Mouse (Mus musculus) ovary, adult 18-20 months (tissue): ENCODE measurements at regions not wholly inside any gene's neighbourhood (a gene's known extent, or its start where the extent isn't known, plus 50 kb on each side); places are given as distances from the start of the nearest gene placed in this dataset.
"Not testable (repeated sequence)": the region's sequence is repeated elsewhere in the genome, so short reads cannot be mapped to it uniquely, and the experiment has no call there.

ENCODE experiments used
- DNase-seq: peaks from one replicate; pipeline ENCODE4 v3.0.0; 2022; ENCODE audit warnings: low spot score, mixed read lengths

DNA sequence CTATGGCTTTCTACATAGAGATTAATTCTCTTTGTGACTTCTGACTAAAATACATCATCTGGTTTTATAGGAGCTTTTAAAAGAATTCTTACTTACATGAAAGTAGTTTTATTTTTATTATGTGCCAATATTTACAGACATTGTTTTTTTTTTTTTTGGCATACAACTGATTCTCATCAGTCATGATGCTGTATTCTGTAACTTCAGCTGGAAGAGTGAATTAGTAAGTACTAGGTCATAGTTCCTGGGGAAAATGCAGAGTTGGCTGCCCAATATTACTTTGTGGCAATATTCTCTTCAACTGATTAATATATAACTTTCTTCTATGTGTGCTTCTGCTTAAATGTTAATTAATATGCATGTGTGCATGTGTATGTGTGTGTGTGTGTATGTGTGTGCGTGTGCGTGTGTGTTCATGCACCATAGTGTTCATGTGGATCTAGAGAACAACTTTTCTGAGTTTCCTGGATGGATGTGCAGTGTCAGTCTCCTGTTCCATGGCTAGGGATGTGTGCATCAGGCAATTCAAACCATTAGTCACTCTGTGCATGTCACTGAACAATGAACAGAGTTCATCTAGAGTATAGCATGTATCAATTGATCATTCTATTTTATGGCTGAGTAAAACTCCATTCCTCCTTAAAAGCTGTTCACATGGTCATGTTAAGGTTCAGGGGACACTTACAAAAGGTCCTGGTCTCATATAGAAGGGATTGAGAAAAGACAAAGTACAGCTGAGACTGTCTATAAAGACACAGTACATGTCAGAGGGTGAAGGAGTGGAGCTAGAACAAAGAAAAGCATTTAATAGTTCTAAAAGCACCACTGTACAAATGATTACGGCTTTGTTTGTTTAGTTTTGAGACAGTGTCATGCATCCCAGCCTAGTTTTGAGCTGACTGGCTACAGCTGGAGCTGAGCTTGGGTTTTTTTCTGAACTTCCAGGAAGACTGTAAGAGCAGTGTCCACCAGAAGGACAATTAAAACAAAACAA is 431.8 kb downstream of the Lmo7 start:
- no peak for DNase-seq

DNA sequence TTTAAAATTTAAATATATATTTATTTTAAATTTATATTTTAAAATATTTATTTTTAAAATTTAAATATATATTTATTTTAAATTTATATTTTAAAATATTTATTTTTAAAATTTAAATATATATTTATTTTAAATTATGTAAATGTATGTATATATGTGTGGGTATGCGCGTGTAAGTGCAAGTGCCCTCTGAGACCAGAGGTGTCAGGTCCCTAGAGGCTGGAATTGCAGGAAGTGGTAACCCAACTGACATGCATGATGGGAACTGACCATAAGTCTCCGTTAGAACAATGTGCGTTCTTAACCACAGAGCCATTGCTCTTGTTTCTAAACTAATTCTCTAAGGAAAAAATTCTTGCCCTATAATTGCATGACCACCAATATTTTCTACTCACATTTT is 420.7 kb downstream of the Lmo7 start:
- not testable (repeated sequence) for DNase-seq

DNA sequence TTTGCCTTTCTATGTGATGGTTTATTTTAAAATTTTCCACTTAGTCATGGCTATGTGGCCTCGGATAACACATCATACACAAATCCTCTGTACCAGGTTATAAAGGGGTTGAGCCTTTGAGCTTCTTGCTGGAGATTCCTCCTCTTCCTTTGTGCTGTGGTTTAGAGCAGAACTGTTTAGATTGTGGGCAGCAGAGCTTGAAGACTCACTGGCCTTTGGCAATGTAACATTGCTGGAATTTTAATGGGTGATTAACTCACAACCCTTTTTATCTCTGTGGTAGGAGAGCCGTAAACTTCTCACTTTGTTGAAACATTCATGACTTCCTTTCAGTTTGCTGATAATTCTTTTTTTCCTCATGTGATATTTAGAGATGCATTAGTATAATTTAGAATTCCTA is 413.0 kb downstream of the Lmo7 start:
- DNase-seq = no peak

DNA sequence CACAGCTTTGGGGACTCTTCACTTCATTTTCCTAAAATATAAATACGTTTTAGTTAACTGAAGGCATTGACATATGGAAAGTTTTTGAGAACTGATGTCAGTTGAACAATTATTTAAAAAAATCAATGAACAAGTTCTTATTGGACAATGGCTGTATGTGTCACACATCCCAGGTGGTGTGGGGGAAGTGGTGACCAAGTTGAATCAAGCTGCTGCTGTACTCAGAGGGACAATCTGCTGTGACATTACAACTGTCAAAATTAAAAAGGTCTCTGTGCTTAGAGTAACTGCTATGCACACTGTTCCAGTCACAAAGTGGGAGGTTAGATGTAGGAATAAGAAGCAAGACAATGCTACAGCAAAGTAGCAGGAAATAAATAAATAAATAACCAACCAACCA is 409.2 kb downstream of the Lmo7 start:
- no peak for DNase-seq

DNA sequence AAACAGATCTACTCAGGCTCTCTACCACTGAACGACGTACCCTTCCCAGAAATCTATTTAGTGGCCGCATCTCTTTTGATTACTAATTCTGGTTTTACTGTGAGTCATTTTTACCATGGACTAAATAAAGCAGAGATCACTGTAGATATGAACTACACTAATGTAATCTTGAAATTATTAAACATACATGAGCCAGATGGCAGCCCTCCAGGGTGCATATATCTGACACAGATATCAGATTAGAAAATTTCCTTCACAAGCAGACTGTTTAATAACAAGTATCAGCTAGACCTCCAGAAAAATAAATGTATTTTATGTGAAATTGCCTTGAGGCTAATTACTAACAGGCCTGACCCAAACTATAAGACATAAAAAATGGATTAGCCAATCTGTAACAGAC is 388.4 kb downstream of the Lmo7 start:
- DNase-seq = no peak

DNA sequence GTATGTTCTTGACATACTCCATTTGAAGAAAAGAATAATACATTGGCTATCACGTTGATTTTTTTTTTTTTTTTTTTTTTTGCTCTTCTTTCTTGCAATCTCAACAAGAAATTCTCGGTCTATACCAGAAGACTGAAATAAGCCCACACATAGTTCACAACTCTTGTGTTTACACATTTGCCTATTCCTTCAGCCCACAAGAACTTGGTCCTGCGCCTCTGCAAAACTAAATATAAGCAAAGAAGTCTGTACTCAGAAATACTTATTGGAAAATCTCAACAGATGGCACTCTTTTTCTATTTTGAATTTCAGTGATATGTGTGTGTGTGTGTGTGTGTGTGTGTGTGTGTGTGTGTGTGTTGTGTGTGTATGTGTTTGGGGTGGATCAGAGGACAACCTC is 376.4 kb downstream of the Lmo7 start:
- no peak for DNase-seq

DNA sequence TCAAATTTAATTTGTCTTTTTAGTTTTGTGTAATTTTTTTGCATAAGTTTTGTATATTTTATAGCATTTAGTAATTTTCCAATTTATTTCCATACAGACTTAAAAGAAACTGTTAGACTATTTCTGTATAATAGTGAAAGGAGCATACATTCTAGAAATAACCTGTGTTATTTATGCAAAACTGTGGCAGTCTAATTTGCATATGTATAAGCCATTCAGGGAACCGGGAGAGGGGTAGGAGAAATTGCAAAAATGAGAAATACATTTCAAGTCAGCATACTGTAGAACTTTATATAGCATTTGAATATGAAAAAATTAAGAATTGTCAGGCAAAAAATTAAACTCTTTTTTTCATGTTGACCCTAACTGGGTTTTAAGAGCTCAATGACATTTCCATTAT is 364.3 kb downstream of the Lmo7 start:
- DNase-seq = no peak

DNA sequence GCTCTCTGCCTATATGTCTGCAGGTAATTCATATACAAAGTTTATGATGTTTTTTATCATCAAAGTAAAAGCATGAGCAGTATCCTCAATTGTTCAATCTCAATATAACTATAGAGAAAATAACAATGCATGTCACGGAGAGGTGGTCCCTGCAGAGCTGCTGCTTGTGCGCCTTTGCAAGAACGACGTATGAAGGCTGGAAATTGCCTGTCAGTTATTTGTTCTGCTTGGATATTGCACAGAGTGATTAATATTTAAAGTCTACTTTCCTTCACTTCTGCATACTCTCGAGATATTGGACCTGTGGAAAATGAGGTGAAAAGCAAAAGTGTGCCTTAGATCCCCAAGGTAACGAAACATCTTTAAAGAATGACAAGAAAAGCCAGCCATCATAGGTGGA is 362.8 kb downstream of the Lmo7 start:
- DNase-seq = no peak

DNA sequence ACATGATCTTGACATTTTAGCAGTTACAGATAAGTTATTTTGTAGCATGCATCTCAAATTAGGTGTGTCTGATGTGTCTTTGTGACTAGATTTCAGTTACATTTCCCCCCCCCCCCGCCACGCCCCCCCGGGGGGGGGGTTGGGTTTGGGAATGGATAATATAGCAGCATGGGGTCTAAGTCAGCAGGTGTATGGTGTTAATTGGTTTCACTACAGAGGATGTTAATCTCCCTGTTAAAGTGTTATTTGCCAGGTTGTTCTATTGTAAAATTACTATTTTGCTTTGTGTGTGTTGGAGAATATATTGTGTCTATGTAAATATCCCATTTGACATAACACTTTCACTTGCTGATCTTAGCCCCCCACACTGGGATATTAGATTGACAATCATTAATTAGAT is 319.2 kb downstream of the Lmo7 start:
- DNase-seq = no peak

DNA sequence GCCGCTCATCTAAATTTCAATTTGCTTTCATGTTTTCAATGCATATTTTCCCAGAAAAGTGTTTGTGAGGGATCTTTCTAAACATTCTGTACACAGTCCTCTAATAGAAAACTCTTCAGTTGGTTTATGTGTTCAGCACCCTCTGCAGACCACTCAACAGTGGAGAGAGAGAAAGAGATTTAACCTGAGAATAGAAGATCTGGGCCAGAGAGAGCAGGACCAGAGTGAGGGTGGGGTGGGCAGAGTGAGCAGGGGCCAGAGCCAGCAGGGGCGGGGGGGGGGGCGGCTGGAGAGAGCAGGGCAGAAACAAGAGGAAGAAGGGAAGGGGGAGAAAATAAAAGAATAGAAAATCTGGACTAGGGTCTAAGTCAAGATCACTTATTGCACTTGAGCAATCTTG is 318.7 kb downstream of the Lmo7 start:
- no peak for DNase-seq

DNA sequence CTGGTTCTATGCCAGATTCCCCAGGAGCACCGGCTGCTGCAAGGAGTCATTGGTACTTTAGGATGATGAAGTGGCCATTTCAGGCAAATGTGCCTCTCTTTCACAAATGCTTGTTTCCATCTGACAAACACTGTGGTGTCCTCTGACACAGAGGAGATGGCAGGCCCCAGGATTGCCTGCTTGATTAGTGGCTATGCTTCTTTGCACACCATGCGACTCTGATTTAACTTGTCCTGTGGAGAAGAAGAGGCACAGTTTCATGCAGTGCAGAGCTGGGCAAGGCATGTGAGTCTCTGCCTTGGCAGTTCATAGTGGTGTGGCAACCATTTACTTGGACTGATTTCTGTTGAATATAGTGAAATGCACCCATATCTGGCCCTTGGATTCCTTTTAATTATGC is 308.4 kb downstream of the Lmo7 start:
- no peak for DNase-seq

DNA sequence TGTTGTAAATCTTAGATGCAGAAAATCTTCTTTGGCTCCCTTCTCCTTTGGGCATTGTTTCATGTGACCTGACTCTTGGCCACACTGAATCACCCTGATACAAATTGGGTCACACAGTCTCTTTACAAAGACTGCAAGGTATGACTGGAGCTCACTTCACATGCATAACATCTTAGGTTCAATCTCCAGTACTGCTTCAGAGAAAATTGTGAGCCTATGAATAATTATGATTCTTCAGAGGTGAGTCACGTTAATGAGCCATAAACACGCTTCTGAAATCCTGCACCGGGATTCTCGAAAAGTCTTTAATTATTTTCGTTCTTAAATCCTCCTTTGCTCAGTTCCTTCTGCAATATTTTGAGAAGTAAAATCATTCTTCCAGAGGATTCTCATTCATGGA is 307.7 kb downstream of the Lmo7 start:
- no peak for DNase-seq

DNA sequence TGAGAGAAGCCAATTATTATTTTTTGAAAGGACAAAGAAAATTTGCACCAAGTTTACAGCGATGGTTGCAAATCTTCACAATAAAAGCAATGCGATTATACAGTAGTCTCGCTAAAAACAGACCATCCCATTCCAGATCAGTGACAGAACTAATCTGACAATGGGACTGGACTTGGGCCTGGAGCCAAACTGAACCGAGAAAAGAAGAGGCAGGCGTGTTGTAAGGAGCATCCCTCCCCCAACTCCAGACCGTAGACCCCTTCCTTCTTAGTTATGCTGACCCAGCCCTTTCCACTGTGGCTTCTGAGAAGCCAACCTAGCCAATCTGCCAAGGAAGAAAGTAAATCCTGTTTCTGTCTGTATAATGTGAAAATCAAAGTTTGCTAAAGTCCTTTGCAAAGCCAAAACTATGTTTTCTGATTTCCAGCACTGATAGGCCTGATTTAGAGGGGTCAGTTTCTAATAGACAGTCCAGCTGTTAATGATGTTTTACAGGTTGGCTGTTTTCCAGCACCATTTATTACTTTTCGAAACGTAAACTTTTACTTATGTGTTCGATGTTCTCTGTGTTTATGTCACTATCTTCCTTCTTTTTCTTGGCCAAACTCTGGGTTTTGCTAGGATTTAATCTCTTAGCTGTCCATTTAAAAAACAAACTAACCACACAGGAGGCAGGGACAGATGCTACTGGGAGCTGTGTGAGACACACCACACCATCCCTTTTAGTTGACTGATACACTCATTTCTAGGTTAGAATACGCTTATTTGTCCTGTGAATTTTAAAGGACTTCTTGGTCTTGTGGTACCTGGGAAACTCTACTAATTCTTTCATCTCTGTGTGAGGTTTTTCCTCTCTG is 301.5 kb downstream of the Lmo7 start:
- no peak for DNase-seq

DNA sequence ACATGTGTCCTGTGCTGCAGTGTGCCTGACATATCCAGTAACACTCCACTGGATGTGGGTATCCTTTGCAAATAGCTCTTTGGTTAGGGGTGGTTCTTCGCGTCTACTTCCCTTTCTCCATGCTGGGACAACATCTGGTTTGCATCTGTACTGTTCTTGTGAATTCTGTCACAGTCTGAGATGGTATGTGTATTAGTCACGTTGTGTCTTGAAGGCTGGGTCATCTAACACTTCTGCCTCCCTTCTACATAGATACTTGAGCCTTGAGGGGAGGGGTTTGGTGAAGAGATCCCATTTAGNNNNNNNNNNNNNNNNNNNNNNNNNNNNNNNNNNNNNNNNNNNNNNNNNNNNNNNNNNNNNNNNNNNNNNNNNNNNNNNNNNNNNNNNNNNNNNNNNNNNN is 294.9 kb downstream of the Lmo7 start:
- no peak for DNase-seq

DNA sequence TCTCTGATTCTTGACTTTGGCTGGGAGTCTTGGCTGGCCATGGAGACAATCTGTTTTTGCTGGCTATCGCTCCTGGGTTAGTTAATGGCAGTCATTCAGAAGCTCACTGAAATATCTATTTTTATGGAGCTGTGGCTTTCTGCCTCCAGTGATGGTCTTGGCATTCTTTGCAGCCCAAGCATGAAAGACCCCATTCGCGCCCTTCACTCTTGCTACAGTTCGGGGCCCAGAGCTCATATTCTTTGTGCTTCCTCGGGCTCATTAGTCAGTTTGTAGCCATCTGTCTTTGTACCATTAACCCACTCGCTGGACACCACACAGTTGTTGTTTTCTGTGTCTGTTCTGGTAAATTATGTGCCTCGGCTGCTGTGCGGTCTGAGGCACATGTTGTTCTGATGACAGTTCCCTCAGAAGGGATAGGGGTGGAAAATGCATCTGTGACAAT is 290.4 kb downstream of the Lmo7 start:
- DNase-seq = no peak

DNA sequence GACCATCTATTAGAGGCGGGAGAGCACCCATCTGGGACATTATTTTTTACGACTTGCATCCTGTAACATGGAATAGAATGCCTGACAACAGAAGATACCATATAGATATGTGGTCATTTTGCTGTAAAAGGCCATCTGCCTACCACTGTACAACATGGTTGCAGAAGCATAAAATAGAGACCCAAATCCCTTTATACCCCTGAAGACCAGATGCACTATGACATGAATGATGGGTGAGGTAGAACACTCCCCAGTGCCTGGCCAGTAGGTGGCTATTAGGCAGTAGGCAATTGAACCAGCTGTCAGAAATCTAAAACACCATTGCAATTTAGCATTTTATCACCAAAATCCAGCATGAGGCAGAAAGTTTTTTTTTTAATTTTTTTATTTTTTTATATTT is 289.6 kb downstream of the Lmo7 start:
- DNase-seq = no peak

DNA sequence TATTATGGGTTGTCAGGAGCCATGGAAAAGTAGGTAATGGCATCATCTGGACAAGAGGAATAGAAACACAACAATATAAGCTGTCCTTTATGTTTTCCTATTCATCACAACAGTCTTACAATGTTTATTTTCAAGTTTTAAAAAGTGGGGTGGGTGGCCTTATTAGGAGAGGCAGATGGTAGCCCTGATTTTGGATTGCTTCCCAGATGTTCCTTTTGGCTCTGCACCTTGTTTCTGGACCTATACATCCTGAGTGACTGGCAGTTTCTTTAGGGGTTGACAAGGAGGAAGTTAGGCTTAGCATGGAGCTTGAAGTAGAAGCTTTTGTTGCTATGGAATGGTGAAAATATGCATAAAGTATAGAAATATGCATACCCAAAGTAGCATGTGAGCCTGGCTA is 286.8 kb downstream of the Lmo7 start:
- no peak for DNase-seq

DNA sequence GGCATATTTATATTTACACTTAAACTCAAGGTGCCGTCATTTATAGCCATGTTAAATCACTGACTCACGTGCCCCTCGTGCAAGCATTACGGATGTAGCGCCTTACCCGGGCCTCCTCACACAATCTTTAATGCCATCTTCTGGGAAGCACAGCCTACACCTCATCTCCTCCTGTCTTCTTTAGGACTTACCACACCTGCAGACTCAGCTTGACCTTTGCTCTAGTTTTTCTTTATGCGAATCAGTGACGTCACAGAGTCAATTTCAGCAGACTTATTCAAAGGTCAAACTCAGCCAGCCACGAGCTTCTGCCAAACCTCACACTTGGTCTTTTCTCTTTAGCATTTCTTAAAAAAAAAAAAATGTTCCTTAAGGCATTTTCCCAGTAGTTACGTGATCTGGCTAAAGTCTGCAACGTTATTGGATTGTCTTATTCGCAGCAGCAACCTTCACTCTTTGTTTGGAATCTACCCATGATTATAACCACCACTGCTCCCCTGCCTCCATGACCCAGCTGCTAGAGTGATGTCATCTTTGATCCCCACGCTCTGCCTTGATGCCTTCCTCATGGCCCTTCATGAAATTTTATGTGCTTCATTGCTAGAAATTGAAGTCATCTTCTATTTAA is 285.3 kb downstream of the Lmo7 start:
- DNase-seq = no peak

DNA sequence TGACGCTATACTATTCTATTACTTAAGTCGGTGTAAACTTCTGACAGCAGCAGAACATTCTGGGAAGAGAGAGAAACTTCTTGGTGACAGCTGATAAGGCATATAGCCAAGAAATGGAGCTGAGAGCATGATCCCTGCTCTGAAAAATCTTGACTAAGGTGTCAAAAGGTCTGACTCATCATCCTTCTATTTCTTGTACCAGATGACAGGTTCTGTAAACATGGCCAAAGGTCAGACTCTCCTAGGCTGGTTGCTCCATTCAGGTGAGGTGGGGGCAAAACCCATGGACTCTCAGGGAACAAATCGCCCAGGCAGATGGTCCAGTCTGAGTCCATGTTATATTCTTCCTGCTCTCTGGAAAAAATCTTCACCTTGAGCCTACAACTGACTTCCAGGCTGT is 283.5 kb downstream of the Lmo7 start:
- no peak for DNase-seq

DNA sequence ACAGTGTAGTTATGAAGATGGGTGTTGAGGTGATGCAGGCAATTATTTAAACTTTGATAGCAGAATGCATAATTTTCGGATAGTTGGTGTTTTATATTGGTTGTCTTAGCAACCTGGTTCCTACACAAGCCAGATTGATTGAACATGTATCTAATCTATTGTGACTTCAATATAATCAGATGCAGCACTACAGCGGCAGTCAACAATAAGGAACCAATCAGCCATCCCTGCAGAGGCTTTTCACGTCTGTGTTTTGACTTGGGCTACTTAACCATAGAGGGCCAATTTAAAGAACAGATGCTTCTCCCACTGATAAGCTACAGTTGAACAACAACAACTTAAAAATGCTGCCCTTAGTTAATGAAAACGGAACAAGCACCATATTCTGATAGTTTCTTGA is 267.8 kb downstream of the Lmo7 start:
- DNase-seq = no peak

DNA sequence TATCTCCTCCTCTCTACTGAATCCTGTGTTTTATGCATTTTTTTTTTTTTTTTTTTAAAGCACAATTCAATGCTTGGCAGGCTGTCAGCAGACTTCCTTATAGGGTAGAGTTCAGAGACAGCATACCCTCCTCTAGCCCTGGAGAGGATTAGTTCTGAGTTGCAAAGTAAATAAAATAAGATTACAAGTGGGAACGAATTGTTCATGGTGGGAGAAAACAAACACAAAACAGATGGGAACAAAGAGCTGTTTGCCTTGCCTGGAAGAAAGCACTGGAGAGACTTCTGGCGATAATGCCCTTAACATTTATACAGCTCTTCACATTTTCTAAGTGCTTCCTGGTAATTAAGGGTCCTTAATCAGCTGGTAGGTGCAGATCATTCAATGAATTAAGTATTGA is 254.6 kb downstream of the Lmo7 start:
- DNase-seq = no peak
